In genomic region chr11:3408131-3408996, GRCm38 (mm10) we compare ENCODE assay signal across 8 mouse cellular contexts. TPM values are rescaled to one million over a fixed set of nuclear protein-coding genes. Genes with fewer than 3 reads are reported as not detected.
DNase-seq lines count a peak whose midpoint lies in the region; ATAC-seq and TF ChIP-seq lines count a peak whose summit lies in the region.

No protein-coding gene starts in this region.

- TF ChIP-seq POLR2A in lung, adult 2 months (IDR thresholded peaks at IDR 0.05; ENCODE audit: borderline replicate concordance, extremely low read depth, low read depth, low read length): no peak
- no peak for TF ChIP-seq POLR2A in myocyte (IDR thresholded peaks at IDR 0.05; ENCODE audit: insufficient read length, low read depth)

- peak overlapping the region; percentile 32 for H3K27ac ChIP-seq in embryonic facial prominence, embryonic 12.5 days

- no peaks in the 10 kb centered on the region for H3K36me3 ChIP-seq in embryonic facial prominence, embryonic 12.5 days
- no peaks in the 10 kb centered on the region for H3K36me3 ChIP-seq in myocyte (ENCODE audit: control insufficient read depth, insufficient read depth)

- peaks cover 5% of the 10 kb centered on the region for H3K4me1 ChIP-seq in lung, adult 2 months (ENCODE audit: control insufficient read depth, insufficient read depth, low read length)
- H3K4me1 ChIP-seq in embryonic facial prominence, embryonic 12.5 days: 0 out of 2 replicates have a peak, but pooled peaks cover 7% of the 10 kb centered on the region

- H3K9ac ChIP-seq in embryonic facial prominence, embryonic 12.5 days: peak overlapping the region; percentile 60

- H3K4me2 ChIP-seq in embryonic facial prominence, embryonic 12.5 days (replicated peaks): peak overlapping the region; percentile 65
- H3K4me2 ChIP-seq in myocyte (ENCODE audit: low read depth): peak overlapping the region; percentile 82

- 4% methylated on average over 34 of the region's 34 CpGs for WGBS in lung, adult 2 months
- 5% methylated on average over 34 of the region's 34 CpGs for WGBS in embryonic facial prominence, embryonic 12.5 days

- H3K27me3 ChIP-seq in embryonic facial prominence, embryonic 12.5 days: no peaks in the 10 kb centered on the region
- H3K27me3 ChIP-seq in myocyte (ENCODE audit: control insufficient read depth, insufficient read depth, insufficient read length): no peaks in the 10 kb centered on the region

- no peak for TF ChIP-seq CTCF in lung, adult 2 months (IDR thresholded peaks at IDR 0.05; ENCODE audit: insufficient read depth, low read length)

- H3K79me2 ChIP-seq in myocyte (ENCODE audit: control insufficient read depth, insufficient read depth): peaks cover 45% of the 10 kb centered on the region

- no peaks in the 10 kb centered on the region for H3K9me3 ChIP-seq in embryonic facial prominence, embryonic 12.5 days

- peak overlapping the region; percentile 25 for H3ac ChIP-seq in myocyte (ENCODE audit: control insufficient read depth, insufficient read length)

- H3K4me3 ChIP-seq in lung, adult 2 months (replicated peaks; ENCODE audit: extremely low read depth, low read depth, low read length): peak overlapping the region; percentile 82
- H3K4me3 ChIP-seq in embryonic facial prominence, embryonic 12.5 days: peak overlapping the region; percentile 74
- H3K4me3 ChIP-seq in myocyte: peak overlapping the region; percentile 84

- ATAC-seq in embryonic facial prominence, embryonic 12.5 days (ENCODE audit: insufficient number of reproducible peaks, insufficient read depth, low FRiP score, low TSS enrichment): no peak

- no peak for DNase-seq in lung, adult 2 months
- no peak for DNase-seq in lung, postnatal 25 days (ENCODE audit: low spot score)
- DNase-seq in heart, postnatal 4 days: peak; percentile 23
- DNase-seq in liver (peak; percentile 16), MN1 (ENCODE audit: low spot score) (no peak)
- no peak for DNase-seq in left cerebral cortex, adult 9 months (ENCODE audit: low spot score in 2 of 2)

TF ChIP-seq in myocyte, 11 proteins besides CTCF, POLR2A, EP300 and RAD21:
- no peak for TF ChIP-seq MYOG (IDR thresholded peaks at IDR 0.05; ENCODE audit: control insufficient read depth in 1 of 3, insufficient read depth in 1 of 3, insufficient read length in 2 of 3, low read depth in 2 of 3)
- TF ChIP-seq POLR2AphosphoS2 (IDR thresholded peaks at IDR 0.05; ENCODE audit: insufficient read length, low read depth): no peak
- TF ChIP-seq USF1 (IDR thresholded peaks at IDR 0.05; ENCODE audit: low read depth): no peak
- no peak for TF ChIP-seq TCF12 (IDR thresholded peaks at IDR 0.05; ENCODE audit: insufficient read depth, poor library complexity, severe bottlenecking)
- no peak for TF ChIP-seq MYOD1 (IDR thresholded peaks at IDR 0.05; ENCODE audit: control insufficient read depth in 1 of 3, insufficient read length in 2 of 3, low read depth in 2 of 3)
- TF ChIP-seq TCF3 (IDR thresholded peaks at IDR 0.05; ENCODE audit: insufficient read length, low read depth): no peak
- no peak for TF ChIP-seq REST (IDR thresholded peaks at IDR 0.05; ENCODE audit: insufficient read depth, insufficient read length)
- no peak for TF ChIP-seq MAX (IDR thresholded peaks at IDR 0.05; ENCODE audit: low read depth)
- TF ChIP-seq CEBPB (IDR thresholded peaks at IDR 0.05; ENCODE audit: insufficient read depth, poor library complexity, severe bottlenecking): no peak
- no peak for TF ChIP-seq E2F4 (IDR thresholded peaks at IDR 0.05; ENCODE audit: insufficient read depth)
- no peak for TF ChIP-seq SRF (IDR thresholded peaks at IDR 0.05; ENCODE audit: control insufficient read depth, insufficient read length, low read depth)

RNA-seq across cellular contexts. Expression of gene Limk2, which starts 0.6 kb away (rescaled TPM):
- 94.3 and 142 TPM in 2 replicates for polyA plus RNA-seq in lung, adult 2 months (2012; rRNA removed)
- 69.1 and 75.1 TPM in 2 replicates for polyA plus RNA-seq in embryonic facial prominence, embryonic 12.5 days (2016; fragmentation: Nextera tagmentation; extraction: Ambion mirVana)
- total RNA-seq in heart, postnatal 4 days (2021): 10 to 100 TPM; 31.8 to 34.4 TPM
- polyA plus RNA-seq in myocyte (2012; fragmentation: generic; extraction: Trizol): 37.8 TPM

RNA-seq across cellular contexts. Expression of gene Rnf185, which starts 43.8 kb away (rescaled TPM):
- 25.6 and 36.4 TPM in 2 replicates for polyA plus RNA-seq in lung, adult 2 months (2012; rRNA removed)
- 35.7 and 39.5 TPM in 2 replicates for polyA plus RNA-seq in embryonic facial prominence, embryonic 12.5 days (2016; fragmentation: Nextera tagmentation; extraction: Ambion mirVana)
- total RNA-seq in heart, postnatal 4 days (2021): 10 to 100 TPM; 26.7 to 28.9 TPM
- 47.2 TPM for polyA plus RNA-seq in myocyte (2012; fragmentation: generic; extraction: Trizol)

Comparison
In these comparisons a context has a peak if more than half of its experiments do, and no peak if none do; other contexts are left out.
1. DNase-seq: peak in heart, postnatal 4 days (single experiment) and liver (single experiment); none in lung, adult 2 months (single experiment), lung, postnatal 25 days (single experiment), left cerebral cortex, adult 9 months (0 of 2) and MN1 (single experiment).
2. Peak in every context shown above with its lines, with median percentiles within 50 percentile points of each other: H3K4me3 ChIP-seq.